Mouse (Mus musculus) intestine, postnatal 0 days (tissue): ENCODE results near the gene Ate1. TPM values are rescaled to one million over a fixed set of nuclear protein-coding genes. Genes with fewer than 3 reads are reported as not detected.

Source experiments
- ATAC-seq: fragments of 200-750 bp; cut with Nextera tagmentation; 2 replicates; pipeline ENCODE4 v1.8.0; 2017; ENCODE audit warnings: mild to moderate bottlenecking, moderate TSS enrichment, moderate library complexity
- H3K27ac ChIP-seq: fragments of 300-500 bp; sonication (generic); 2 replicates; pipeline ENCODE4 v1.5.1; 2014; ENCODE audit warnings: mild to moderate bottlenecking, low read depth, low read length, moderate library complexity
- H3K27me3 ChIP-seq: fragments of 300-500 bp; sonication (generic); replicated peaks from 2 replicates; pipeline ENCODE4 v1.6.1; 2014; ENCODE audit warnings: low read length, mixed read lengths; ENCODE audit not compliant: control insufficient read depth, insufficient read depth
- H3K36me3 ChIP-seq: fragments of 300-500 bp; sonication (generic); 2 replicates; pipeline ENCODE4 v1.6.1; 2014; ENCODE audit warnings: mild to moderate bottlenecking, moderate library complexity; ENCODE audit not compliant: control insufficient read depth, insufficient read depth
- H3K4me1 ChIP-seq: fragments of 300-500 bp; sonication (generic); replicated peaks from 2 replicates; pipeline ENCODE4 v1.6.1; 2014; ENCODE audit warnings: antibody characterized with exemption, low read length, mixed read lengths; ENCODE audit not compliant: control insufficient read depth, insufficient read depth
- H3K4me2 ChIP-seq: fragments of 300-500 bp; sonication (generic); replicated peaks from 2 replicates; pipeline ENCODE4 v1.6.1; 2014; ENCODE audit warnings: low read depth, mild to moderate bottlenecking, moderate library complexity
- H3K4me3 ChIP-seq: fragments of 300-500 bp; sonication (generic); 2 replicates; pipeline ENCODE4 v1.5.1; 2014; ENCODE audit warnings: low read depth, low read length
- H3K9ac ChIP-seq: fragments of 300-500 bp; sonication (generic); 2 replicates; pipeline ENCODE4 v1.6.1; 2014; ENCODE audit warnings: mild to moderate bottlenecking, low read depth, low read length
- H3K9me3 ChIP-seq: fragments of 300-500 bp; sonication (generic); 2 replicates; pipeline ENCODE4 v1.6.1; 2016; ENCODE audit warnings: mixed run types; ENCODE audit not compliant: control insufficient read depth
- CTCF ChIP-seq: sonication (generic); IDR thresholded peaks from 2 replicates; pipeline ENCODE4 v1.5.1; 2016; ENCODE audit warnings: low read depth, mild to moderate bottlenecking, control low read depth, antibody characterized with exemption, moderate library complexity
- WGBS: fragments of 180-500 bp; shearing (Covaris S2); extraction: QIAGEN DNeasy Blood & Tissue Kit; methylation state at CpG from one replicate; pipeline ENCODE4 v1.1.7; 2014; 5-methylcytosine and 5-hydroxymethylcytosine counted together
- polyA plus RNA-seq: library from polyadenylated mRNA; unstranded; fragments of >200 nt; fragmentation: Nextera tagmentation; extraction: Ambion mirVana; gene quantifications from 2 replicates; pipeline ENCODE4 v1.2.1, GENCODE M21; 2015

Ate1 gene
- polyA plus RNA-seq, 1 experiment from 2014 or later, result 60.8 TPM

- ATAC-seq, result no peak
- H3K27me3 ChIP-seq, result no peaks in the 10 kb centered on the region
- no peak overlapping the region for H3K27ac ChIP-seq
- no peaks in the 10 kb centered on the region for H3K4me1 ChIP-seq
- no peak overlapping the region for H3K9ac ChIP-seq
- H3K4me3 ChIP-seq, result no peak overlapping the region
- no peaks in the 10 kb centered on the region for H3K9me3 ChIP-seq
- H3K36me3 ChIP-seq, result peaks cover 10% of the 10 kb centered on the region; the same call in 1 of the 2 replicates
- no peak overlapping the region for H3K4me2 ChIP-seq
- WGBS, result 95% methylated on average over 8 of the region's 8 CpGs
- no peak for TF ChIP-seq CTCF
These were observed 134.4 kb downstream of the Ate1 start for GRCm38 (mm10) chr7:130385732-130386294.

GRCm38 (mm10) chr7:130382126-130382525, 138.0 kb downstream of the Ate1 start:
- no peak overlapping the region for H3K4me3 ChIP-seq
- 96% methylated on average over 13 of the region's 13 CpGs for WGBS
- TF ChIP-seq CTCF, result no peak
- no peaks in the 10 kb centered on the region for H3K9me3 ChIP-seq
- H3K4me1 ChIP-seq, result no peaks in the 10 kb centered on the region
- no peaks in the 10 kb centered on the region for H3K27me3 ChIP-seq
- peaks cover 6% of the 10 kb centered on the region; the same call in 1 of the 2 replicates for H3K36me3 ChIP-seq
- H3K27ac ChIP-seq, result no peak overlapping the region
- H3K9ac ChIP-seq, result no peak overlapping the region
- no peak overlapping the region for H3K4me2 ChIP-seq
- ATAC-seq, result no peak

GRCm38 (mm10) chr7:130381387-130381951, 138.7 kb downstream of the Ate1 start:
- ATAC-seq, result no peak
- Histone ChIP-seq H3K9me3 (no peaks in the 10 kb centered on the region), H3K9ac (no peak overlapping the region), H3K4me1 (no peaks in the 10 kb centered on the region), H3K4me2 (no peak overlapping the region), H3K4me3 (no peak overlapping the region), H3K36me3 (0 out of 2 replicates have a peak, but pooled peaks cover 4% of the 10 kb centered on the region), H3K27ac (no peak overlapping the region), H3K27me3 (no peaks in the 10 kb centered on the region)
- 90% methylated on average over 8 of the region's 8 CpGs for WGBS
- no peak for TF ChIP-seq CTCF

GRCm38 (mm10) chr7:130380769-130381355, 139.3 kb downstream of the Ate1 start:
- H3K4me3 ChIP-seq, result no peak overlapping the region
- H3K4me1 ChIP-seq, result no peaks in the 10 kb centered on the region
- H3K9me3 ChIP-seq, result no peaks in the 10 kb centered on the region
- peak; percentile 54 for TF ChIP-seq CTCF
- H3K9ac ChIP-seq, result no peak overlapping the region
- H3K27me3 ChIP-seq, result no peaks in the 10 kb centered on the region
- ATAC-seq, result no peak
- no peaks in the 10 kb centered on the region for H3K36me3 ChIP-seq
- no peak overlapping the region for H3K27ac ChIP-seq
- 85% methylated on average over 8 of the region's 8 CpGs for WGBS
- H3K4me2 ChIP-seq, result no peak overlapping the region

GRCm38 (mm10) chr7:130380367-130380766, 139.8 kb downstream of the Ate1 start:
- WGBS, result 92% methylated on average over 7 of the region's 7 CpGs
- H3K9ac ChIP-seq, result no peak overlapping the region

GRCm38 (mm10) chr7:130379886-130380285, 140.3 kb downstream of the Ate1 start:
- Histone ChIP-seq H3K9ac (no peak overlapping the region), H3K9me3 (no peaks in the 10 kb centered on the region), H3K4me3 (no peak overlapping the region), H3K36me3 (no peaks in the 10 kb centered on the region), H3K27ac (no peak overlapping the region), H3K4me1 (no peaks in the 10 kb centered on the region), H3K27me3 (no peaks in the 10 kb centered on the region), H3K4me2 (no peak overlapping the region)
- no peak for TF ChIP-seq CTCF
- 87% methylated on average over 5 of the region's 5 CpGs for WGBS
- no peak for ATAC-seq

More at GRCm38 (mm10) chr7:130380367-130380766, 139.8 kb downstream of the Ate1 start:
- Histone ChIP-seq H3K27ac (no peak overlapping the region), H3K27me3 (no peaks in the 10 kb centered on the region), H3K4me3 (no peak overlapping the region), H3K36me3 (no peaks in the 10 kb centered on the region), H3K9me3 (no peaks in the 10 kb centered on the region), H3K4me1 (no peaks in the 10 kb centered on the region), H3K4me2 (no peak overlapping the region)
- no peak for TF ChIP-seq CTCF
- no peak for ATAC-seq
